Mouse (Mus musculus) stomach, embryonic 14.5 days (tissue): ENCODE data around the gene Hmgn2. TPM values are rescaled to one million over a fixed set of nuclear protein-coding genes. Genes with fewer than 3 reads are reported as not detected.

Source experiments
- ATAC-seq: fragments of 200-750 bp; cut with Nextera tagmentation; 2 replicates; pipeline ENCODE4 v1.8.0; 2017; ENCODE audit warnings: low read depth, moderate TSS enrichment; ENCODE audit not compliant: insufficient number of reproducible peaks, insufficient read depth, low FRiP score
- H3K27ac ChIP-seq: fragments of 300-500 bp; sonication (generic); 2 replicates; pipeline ENCODE4 v1.5.1; 2014; ENCODE audit warnings: mild to moderate bottlenecking, low read length, moderate library complexity, mixed read lengths
- H3K27me3 ChIP-seq: fragments of 300-500 bp; sonication (generic); 2 replicates; pipeline ENCODE4 v1.6.1; 2014; ENCODE audit warnings: low read length, control low read depth, mixed read lengths; ENCODE audit not compliant: control insufficient read depth, insufficient read depth
- H3K36me3 ChIP-seq: fragments of 300-500 bp; sonication (generic); 2 replicates; pipeline ENCODE4 v1.6.1; 2014; ENCODE audit warnings: mild to moderate bottlenecking, control low read depth, low read length, moderate library complexity, mixed read lengths; ENCODE audit not compliant: control insufficient read depth, insufficient read depth
- H3K4me1 ChIP-seq: fragments of 300-500 bp; sonication (generic); 2 replicates; pipeline ENCODE4 v1.6.1; 2014; ENCODE audit warnings: low read length, control low read depth, mixed read lengths; ENCODE audit not compliant: control insufficient read depth, insufficient read depth
- H3K4me2 ChIP-seq: fragments of 300-500 bp; sonication (generic); replicated peaks from 2 replicates; pipeline ENCODE4 v1.6.1; 2014; ENCODE audit warnings: low read depth, low read length, control low read depth
- H3K4me3 ChIP-seq: fragments of 300-500 bp; sonication (generic); 2 replicates; pipeline ENCODE4 v1.5.1; 2014; ENCODE audit warnings: low read depth, low read length, control low read depth
- H3K9ac ChIP-seq: fragments of 300-500 bp; sonication (generic); replicated peaks from 2 replicates; pipeline ENCODE4 v1.6.1; 2014; ENCODE audit warnings: low read depth, mild to moderate bottlenecking, control low read depth, low read length, moderate library complexity, mixed read lengths
- H3K9me3 ChIP-seq: fragments of 300-500 bp; sonication (generic); 2 replicates; pipeline ENCODE4 v1.6.1; 2016; ENCODE audit warnings: low read depth, low read length, control low read depth; ENCODE audit not compliant: control insufficient read depth
- WGBS: fragments of 180-500 bp; shearing (Covaris S2); extraction: QIAGEN DNeasy Blood & Tissue Kit; methylation state at CpG from one replicate; pipeline ENCODE4 v1.1.7; 2014; 5-methylcytosine and 5-hydroxymethylcytosine counted together
- polyA plus RNA-seq: library from polyadenylated mRNA; unstranded; fragments of >200 nt; fragmentation: Nextera tagmentation; extraction: Ambion mirVana; gene quantifications from 2 replicates; pipeline ENCODE4 v1.2.1, GENCODE M21; 2014

Gene Hmgn2
- polyA plus RNA-seq, 1 experiment from 2014 or later: 2,604 TPM

- no peaks in the 10 kb centered on the region for H3K4me1 ChIP-seq
- no peak for ATAC-seq
- no peaks in the 10 kb centered on the region for H3K36me3 ChIP-seq
- H3K9ac ChIP-seq: no peak overlapping the region
- H3K4me3 ChIP-seq: no peak overlapping the region
- 75% methylated on average over 3 of the region's 3 CpGs for WGBS
- no peak overlapping the region for H3K27ac ChIP-seq
- no peak overlapping the region for H3K4me2 ChIP-seq
- no peaks in the 10 kb centered on the region for H3K9me3 ChIP-seq
- H3K27me3 ChIP-seq: no peaks in the 10 kb centered on the region
Observed at GRCm38 (mm10) chr4:133943791-133944190, 24.7 kb downstream of the Hmgn2 start.

- no peak for ATAC-seq
- H3K9me3 ChIP-seq: no peaks in the 10 kb centered on the region
- H3K4me2 ChIP-seq: no peak overlapping the region
- no peaks in the 10 kb centered on the region for H3K4me1 ChIP-seq
- no peak overlapping the region for H3K4me3 ChIP-seq
- H3K27ac ChIP-seq: no peak overlapping the region
- no peaks in the 10 kb centered on the region for H3K36me3 ChIP-seq
- 94% methylated on average over 4 of the region's 4 CpGs for WGBS
- H3K27me3 ChIP-seq: no peaks in the 10 kb centered on the region
- H3K9ac ChIP-seq: no peak overlapping the region
Observed at GRCm38 (mm10) chr4:133942679-133943078, 25.8 kb downstream of the Hmgn2 start.

- no peaks in the 10 kb centered on the region for H3K36me3 ChIP-seq
- H3K9ac ChIP-seq: no peak overlapping the region
- no peak overlapping the region for H3K27ac ChIP-seq
- no peaks in the 10 kb centered on the region for H3K9me3 ChIP-seq
- H3K4me3 ChIP-seq: no peak overlapping the region
- WGBS: 28% methylated on average over 3 of the region's 3 CpGs
- H3K27me3 ChIP-seq: no peaks in the 10 kb centered on the region
- ATAC-seq: no peak
- no peaks in the 10 kb centered on the region for H3K4me1 ChIP-seq
- H3K4me2 ChIP-seq: no peak overlapping the region
Observed at GRCm38 (mm10) chr4:133941576-133941975, 26.9 kb downstream of the Hmgn2 start.

GRCm38 (mm10) chr4:133940386-133941260, 27.8 kb downstream of the Hmgn2 start:
- H3K4me1 ChIP-seq: no peaks in the 10 kb centered on the region

DNA sequence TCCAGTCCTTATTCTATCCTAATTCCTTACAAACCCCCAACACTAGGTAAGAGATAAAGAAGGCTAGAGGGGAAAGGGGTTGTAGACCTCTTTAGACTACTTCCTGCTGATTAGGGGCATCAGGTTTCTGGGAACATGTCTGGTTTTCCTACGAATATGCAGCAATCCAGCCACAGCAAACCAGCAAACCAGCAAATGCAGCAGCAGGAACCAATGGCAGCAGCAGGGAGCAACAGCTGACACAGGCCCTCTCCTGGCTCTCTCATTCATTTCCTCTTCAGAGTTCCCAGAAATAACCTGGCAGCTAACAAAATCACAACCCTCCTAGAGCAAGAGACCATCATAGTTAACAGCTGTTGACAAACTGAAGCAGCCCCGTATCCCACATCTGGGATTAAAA, 30.4 kb downstream of the Hmgn2 start:
- 58% methylated on average over 2 of the region's 2 CpGs for WGBS
- Histone ChIP-seq H3K4me1 (no peaks in the 10 kb centered on the region), H3K36me3 (no peaks in the 10 kb centered on the region), H3K9me3 (no peaks in the 10 kb centered on the region), H3K27ac (no peak overlapping the region), H3K27me3 (no peaks in the 10 kb centered on the region), H3K4me3 (no peak overlapping the region), H3K9ac (no peak overlapping the region), H3K4me2 (no peak overlapping the region)
- ATAC-seq: no peak

More at GRCm38 (mm10) chr4:133940386-133941260, 27.8 kb downstream of the Hmgn2 start:
- 79% methylated on average over 13 of the region's 13 CpGs for WGBS
- no peaks in the 10 kb centered on the region for H3K36me3 ChIP-seq
- H3K4me3 ChIP-seq: no peak overlapping the region
- H3K4me2 ChIP-seq: no peak overlapping the region
- ATAC-seq: no peak
- no peaks in the 10 kb centered on the region for H3K9me3 ChIP-seq
- no peak overlapping the region for H3K27ac ChIP-seq
- H3K27me3 ChIP-seq: no peaks in the 10 kb centered on the region
- H3K9ac ChIP-seq: no peak overlapping the region

DNA sequence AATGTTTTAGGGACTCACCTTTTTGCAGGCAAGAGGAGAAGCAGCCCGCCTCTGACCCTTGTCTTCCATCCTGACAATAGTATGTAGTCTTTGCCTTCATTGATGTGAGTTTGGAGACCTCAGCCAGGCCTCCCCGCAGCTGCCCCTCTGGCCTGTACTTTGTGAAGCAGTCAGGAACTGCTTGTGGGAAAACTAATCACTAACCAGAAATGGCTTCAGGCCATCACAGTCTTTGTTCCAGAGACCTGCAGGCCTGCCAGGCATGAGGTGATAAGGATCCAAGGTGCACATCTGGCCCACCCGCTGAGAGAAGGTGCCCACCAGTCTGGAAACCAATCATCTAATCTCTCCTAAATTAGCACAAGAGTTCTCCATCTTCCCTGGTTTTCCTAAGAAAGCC, 36.7 kb downstream of the Hmgn2 start:
- no peak overlapping the region for H3K4me3 ChIP-seq
- no peak for ATAC-seq
- WGBS: 79% methylated on average over 3 of the region's 3 CpGs

DNA sequence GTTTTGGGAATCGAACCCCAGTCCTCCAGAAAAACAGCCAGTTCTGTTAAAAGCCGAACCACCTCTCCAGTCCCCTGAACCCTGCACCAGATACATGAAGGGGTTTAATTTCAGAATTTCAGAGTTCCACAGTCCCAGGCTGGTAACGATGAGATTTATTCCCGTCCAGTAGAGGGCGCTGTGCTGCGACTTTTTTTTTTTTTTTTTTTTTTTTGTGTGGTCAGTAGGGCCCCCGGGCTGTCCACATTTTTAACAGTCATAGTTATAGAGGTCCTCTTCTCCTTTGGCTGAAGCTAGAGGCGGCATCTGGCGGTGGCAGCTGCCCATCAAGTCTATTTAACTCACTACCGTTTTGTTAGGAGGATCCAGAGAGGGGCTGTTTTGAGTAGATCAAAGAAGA, 37.1 kb downstream of the Hmgn2 start:
- 20% methylated on average over 10 of the region's 10 CpGs for WGBS
- no peaks in the 10 kb centered on the region for H3K27me3 ChIP-seq
- no peaks in the 10 kb centered on the region for H3K9me3 ChIP-seq
- H3K36me3 ChIP-seq: no peaks in the 10 kb centered on the region
- H3K4me1 ChIP-seq: 0 out of 2 replicates have a peak, but pooled peaks cover 5% of the 10 kb centered on the region
- no peak overlapping the region for H3K4me3 ChIP-seq
- no peak for ATAC-seq
- no peak overlapping the region for H3K4me2 ChIP-seq
- H3K27ac ChIP-seq: no peak overlapping the region
- H3K9ac ChIP-seq: no peak overlapping the region

More for the DNA sequence above, 36.7 kb downstream of the Hmgn2 start:
- H3K27ac ChIP-seq: no peak overlapping the region
- 0 out of 2 replicates have a peak, but pooled peaks cover 5% of the 10 kb centered on the region for H3K4me1 ChIP-seq
- H3K4me2 ChIP-seq: no peak overlapping the region
- no peaks in the 10 kb centered on the region for H3K36me3 ChIP-seq
- no peaks in the 10 kb centered on the region for H3K27me3 ChIP-seq
- H3K9me3 ChIP-seq: no peaks in the 10 kb centered on the region
- no peak overlapping the region for H3K9ac ChIP-seq

DNA sequence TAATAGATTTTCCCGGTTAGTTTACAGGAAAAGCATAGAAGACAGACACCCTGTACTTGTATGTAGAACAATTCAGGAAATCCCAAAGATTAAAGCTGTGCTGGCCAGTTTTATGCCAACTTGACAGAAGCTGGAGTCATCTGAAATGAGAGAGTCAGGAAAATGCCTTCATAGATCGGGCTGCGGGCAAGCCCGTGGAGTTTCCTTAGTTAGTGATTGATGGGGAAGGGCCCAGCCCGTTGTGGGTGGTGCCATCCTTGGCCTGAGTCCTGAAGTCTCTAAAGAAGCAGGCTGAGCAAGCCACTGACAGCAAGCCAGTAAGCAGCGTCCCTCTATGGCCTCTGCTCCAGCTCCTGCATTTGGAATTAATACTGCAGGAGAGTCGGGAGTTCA, 39.2 kb downstream of the Hmgn2 start:
- H3K36me3 ChIP-seq: no peaks in the 10 kb centered on the region
- H3K4me3 ChIP-seq: no peak overlapping the region
- H3K27ac ChIP-seq: no peak overlapping the region
- no peak overlapping the region for H3K9ac ChIP-seq
- 0 out of 2 replicates have a peak, but pooled peaks cover 5% of the 10 kb centered on the region for H3K4me1 ChIP-seq
- 12% methylated on average over 7 of the region's 7 CpGs for WGBS
- ATAC-seq: no peak
- no peaks in the 10 kb centered on the region for H3K9me3 ChIP-seq
- H3K27me3 ChIP-seq: no peaks in the 10 kb centered on the region
- H3K4me2 ChIP-seq: no peak overlapping the region
